Mouse (Mus musculus): Measurements from ENCODE around the gene Mylk.

DNA sequence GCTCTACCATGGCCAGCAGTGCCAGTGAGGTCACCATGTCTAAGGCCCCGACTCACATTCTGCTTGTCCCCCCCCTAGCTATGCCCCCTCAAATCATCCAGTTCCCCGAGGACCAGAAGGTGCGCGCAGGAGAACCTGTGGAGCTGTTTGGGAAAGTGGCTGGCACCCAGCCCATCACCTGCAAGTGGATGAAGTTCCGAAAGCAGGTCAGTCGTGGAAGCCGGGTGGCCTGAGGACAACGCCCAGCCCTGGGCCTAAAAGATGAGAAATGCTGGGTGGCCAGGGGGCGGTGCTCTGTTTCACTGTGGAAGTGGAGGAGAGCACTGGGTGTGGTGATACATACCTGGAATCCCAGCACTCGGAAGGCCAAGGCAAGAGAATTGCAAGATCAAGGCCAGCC, 208.5 kb downstream of the Mylk start:
- TF ChIP-seq GATA1 (IDR thresholded peaks at IDR 0.05; ENCODE audit: low read length) (no peak), TAL1 (IDR thresholded peaks at IDR 0.05; ENCODE audit: low read length) (no peak)

Data from erythroblast, embryonic 14.5 days (primary cell).